Mouse (Mus musculus) ZHBTc4 (cell line): ENCODE measurements around the gene Lrig1.
A peak's percentile ranks its signal among the peaks of the same experiment; 100 is the strongest.

Experiments used
- DNase-seq: peaks from one replicate; pipeline ENCODE4 v3.0.0-alpha.2; 2011; ENCODE audit warnings: low read depth, low spot score

Lrig1 gene

GRCm38 (mm10) chr6:94676300-94676699 lies 23.7 kb downstream of the Lrig1 start:
- peak; percentile 35 for DNase-seq

- no peak for DNase-seq
Measured at GRCm38 (mm10) chr6:94672426-94672825, 27.5 kb downstream of the Lrig1 start.

DNA sequence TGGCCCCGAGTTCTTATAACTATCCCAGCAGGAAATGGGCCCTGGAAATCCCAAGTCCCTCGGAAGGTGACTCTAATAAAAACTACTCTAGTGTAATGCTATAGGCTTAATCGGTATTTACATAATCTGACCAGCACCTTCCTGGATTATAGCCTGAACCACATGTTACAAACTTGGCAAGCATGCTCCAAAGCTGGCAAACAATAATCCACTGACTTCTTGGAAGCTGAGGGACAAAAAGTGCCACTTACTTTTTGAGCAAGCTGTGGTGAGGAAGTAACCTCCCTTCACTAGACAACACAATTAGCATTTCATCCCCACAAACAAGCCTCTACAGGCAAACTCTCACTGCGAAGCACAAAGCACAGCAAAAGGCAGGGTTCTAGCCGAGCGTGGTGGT lies 30.6 kb downstream of the Lrig1 start:
- no peak for DNase-seq

- DNase-seq: no peak
Measured at GRCm38 (mm10) chr6:94668204-94668863, 31.6 kb downstream of the Lrig1 start.

- no peak for DNase-seq
Measured at GRCm38 (mm10) chr6:94667131-94667530, 32.8 kb downstream of the Lrig1 start.

DNA sequence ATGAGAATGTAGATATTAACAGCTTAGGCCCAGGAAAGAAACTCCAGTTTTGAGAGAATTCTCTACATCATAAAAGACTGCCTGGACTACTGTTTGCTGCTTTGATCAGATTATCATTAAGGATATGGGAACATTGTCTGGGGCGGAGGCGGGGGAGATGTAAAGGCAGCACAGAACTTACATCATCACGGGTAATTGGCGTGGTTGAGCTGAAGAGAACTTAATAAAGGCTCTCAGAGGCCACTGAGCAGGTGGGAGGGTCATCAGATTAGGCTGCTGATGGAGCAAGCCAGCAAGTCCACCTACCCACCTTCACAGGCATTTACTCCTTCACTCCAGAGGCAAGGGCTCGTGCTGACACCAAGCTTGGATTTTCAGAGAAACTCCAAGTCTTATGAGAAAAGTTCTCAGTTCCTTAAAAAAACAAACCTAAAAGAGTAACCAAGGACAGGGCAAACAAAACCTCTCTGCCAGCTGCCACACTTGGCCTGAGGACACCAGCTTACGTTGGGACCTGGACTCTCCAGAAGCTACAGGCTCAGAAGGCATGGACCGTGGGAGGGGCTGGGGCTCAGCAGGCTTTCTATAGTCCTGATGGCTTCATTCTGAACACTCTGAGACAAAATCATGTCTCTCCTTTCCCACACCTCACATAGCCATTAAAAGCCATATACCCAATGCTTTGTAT lies 33.4 kb downstream of the Lrig1 start:
- no peak for DNase-seq

GRCm38 (mm10) chr6:94665677-94666076 lies 34.3 kb downstream of the Lrig1 start:
- no peak for DNase-seq

DNA sequence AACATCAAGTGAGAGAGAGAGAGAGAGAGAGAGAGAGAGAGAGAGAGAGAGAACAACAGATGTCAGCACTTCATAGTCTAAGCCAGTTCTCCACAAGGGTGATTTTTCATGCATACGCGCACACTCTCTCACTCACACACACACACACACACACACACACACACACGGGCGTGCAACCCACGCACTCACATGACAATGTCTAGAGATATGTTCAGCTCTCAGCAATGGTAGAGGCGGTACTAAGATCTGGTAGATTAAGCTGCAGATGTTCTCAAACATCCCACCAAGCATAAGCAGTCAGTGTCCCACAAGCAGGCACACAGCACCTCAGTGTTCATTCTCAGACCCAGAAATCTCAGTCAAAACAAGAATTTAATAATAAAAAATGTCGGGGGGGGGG lies 34.7 kb downstream of the Lrig1 start:
- no peak for DNase-seq

DNA sequence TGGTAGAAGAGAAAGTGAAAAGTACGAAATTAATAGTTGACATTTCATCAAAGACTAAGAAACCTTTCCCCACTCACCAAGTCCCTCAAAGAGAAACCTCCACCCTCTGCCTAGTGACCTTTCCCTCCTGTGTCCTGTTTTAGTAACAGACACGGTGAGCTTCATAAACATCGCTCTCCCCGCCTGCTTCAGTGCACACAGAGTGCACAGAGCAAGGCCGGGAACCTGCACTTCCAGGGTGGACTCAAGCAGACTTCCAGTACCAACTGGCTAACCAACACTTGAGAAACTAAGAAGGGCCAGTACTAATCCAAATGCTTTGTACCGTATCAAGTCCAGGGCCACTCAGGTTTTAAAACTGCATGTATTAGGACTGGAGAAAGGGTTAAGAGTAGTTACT lies 36.0 kb downstream of the Lrig1 start:
- DNase-seq: no peak

- DNase-seq: peak; percentile 36
Measured at GRCm38 (mm10) chr6:94661923-94662322, 38.0 kb downstream of the Lrig1 start.

DNA sequence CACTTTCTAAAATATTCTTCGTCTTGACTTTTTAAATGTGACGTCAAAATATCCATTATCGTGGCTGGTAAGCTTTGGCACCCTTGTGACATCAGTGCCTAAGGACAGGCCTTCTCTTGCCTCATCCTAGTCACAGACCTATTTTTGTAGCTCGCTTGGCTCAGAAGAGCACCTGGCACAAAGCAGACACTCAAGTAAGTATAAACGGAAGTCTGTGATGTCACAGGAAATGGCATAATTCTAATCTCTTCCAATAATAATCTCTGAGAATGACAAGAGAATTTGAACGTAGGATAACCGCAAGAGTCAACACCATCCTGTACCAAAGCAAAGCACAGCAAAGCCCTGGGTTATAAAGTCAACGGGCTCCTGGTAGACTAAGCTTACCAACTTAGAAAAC lies 38.6 kb downstream of the Lrig1 start:
- DNase-seq: no peak

GRCm38 (mm10) chr6:94659886-94660333 lies 40.0 kb downstream of the Lrig1 start:
- DNase-seq: no peak

- DNase-seq: no peak
Measured at GRCm38 (mm10) chr6:94658136-94658480, 41.9 kb downstream of the Lrig1 start.

DNA sequence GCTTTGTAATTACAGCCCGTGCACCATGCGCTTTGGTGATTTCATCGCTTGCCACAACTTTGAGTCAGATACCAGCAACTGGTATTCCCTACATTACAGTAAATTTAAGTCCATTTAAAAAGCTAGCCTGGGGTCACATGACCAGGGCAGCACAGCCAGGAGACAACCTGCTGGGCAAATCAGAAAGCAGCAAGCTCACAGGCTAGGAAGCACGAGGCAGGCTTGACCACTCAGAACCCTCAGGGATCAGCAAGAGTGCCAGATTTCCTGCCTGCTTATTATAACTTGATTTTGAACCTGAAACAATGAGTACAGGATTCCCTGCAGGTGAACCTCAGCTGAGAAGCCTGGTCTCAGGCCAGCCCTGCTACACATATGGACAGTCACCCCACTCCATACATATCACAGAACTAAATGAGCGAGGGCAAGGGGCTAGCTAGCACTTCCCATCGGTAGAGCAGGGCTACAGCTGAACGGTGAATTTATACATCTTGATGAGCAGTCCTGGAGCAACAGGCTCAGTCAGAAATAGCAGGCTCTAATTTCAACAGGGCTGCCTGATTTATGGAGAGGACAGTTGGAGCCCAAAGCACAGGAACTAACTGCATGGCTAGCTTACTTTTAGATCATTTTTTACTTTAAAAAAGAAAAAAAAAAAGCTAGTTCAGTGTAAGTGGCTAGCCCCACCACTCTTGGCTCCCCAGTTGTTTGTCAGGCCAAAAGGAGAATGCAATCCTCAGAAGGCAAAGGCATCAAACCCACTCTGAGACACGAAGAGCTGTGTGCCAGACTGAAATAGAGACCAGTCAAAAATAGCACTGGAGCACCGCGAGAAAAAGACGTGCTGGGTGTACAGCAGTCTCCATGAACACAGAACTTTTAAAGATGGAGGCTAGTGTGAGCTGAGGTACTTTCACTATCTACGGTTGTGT lies 42.5 kb downstream of the Lrig1 start:
- DNase-seq: no peak

- no peak for DNase-seq
Measured at GRCm38 (mm10) chr6:94655818-94656478, 44.0 kb downstream of the Lrig1 start.

- DNase-seq: no peak
Measured at GRCm38 (mm10) chr6:94653388-94654316, 46.3 kb downstream of the Lrig1 start.

DNA sequence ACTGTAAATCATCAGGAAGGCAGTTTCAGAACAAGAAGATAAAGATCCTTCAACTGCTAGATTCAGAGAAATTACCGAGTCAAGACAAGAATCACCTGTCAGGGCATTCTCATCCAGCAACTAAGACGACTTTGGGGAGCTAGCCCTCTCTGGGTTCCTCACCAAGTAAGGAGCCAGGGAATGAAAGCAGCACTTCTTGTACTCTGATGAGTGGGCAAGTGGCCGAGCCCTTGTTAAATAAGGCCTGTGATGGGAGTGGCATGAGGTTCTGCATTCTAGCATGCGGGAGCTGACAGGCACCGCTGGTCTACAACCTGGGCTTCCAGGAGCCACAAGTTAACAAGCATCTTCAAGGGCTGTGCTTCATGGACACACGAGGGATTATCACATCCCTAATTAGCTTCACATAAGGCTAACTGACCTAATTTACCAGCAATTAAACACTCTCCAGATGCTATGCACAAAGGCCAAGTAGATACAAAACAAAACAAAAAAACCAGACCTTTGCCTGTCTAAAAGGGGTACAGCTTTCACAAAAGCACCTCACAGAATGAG lies 47.2 kb downstream of the Lrig1 start:
- DNase-seq: no peak

DNA sequence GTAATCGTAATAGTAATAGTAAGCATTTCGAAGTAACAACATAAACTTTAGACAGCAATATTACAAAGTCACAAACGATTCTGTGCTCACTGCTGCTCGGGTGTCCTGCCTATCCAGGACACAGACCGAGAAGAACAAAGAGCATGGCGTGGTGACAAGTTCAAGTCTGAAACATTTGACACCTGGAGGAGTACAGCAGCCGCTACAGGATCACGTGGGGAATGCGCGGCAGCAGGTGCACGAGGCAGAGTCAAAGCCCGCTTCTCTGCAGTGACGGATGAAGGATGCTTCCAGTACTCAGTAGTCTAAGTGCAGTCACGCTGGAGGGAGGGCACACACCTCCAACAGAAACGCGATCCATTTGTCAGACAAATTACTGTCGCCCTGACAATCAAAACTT lies 48.4 kb downstream of the Lrig1 start:
- DNase-seq: no peak

GRCm38 (mm10) chr6:94649637-94650036 lies 50.3 kb downstream of the Lrig1 start:
- DNase-seq: no peak

DNA sequence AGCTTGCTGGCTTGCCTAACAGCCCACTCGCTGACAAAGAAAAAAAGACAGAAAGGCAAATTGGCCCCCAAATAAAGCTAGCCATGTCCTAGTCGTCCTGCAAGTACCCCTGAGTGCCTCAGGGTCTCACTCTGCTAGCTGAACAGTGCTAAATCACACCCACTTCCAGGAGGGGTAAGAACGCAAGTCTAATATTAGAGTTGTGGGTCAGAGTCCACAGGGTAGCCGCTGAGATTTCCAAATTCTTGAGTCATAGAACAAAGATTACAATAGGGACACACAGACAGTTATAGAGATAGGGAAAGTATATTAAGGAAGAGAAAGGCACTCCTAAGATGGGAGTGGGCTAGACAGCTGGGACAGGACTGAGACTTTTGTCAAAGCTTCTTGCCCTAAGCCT lies 51.5 kb downstream of the Lrig1 start:
- DNase-seq: no peak
